Mouse (Mus musculus): ENCODE data around the gene Cfap97. TPM values are rescaled to one million over a fixed set of nuclear protein-coding genes. Genes with fewer than 3 reads are reported as not detected.
A peak's percentile ranks its signal among the peaks of the same experiment; 100 is the strongest.
"Not testable (repeated sequence)": the region's sequence is repeated elsewhere in the genome, so short reads cannot be mapped to it uniquely, and the experiment has no call there.

The Cfap97 gene
- 20.2 and 25.1 TPM in 2 replicates for polyA plus RNA-seq (2016; fragmentation: Nextera tagmentation; extraction: Ambion mirVana)

DNA sequence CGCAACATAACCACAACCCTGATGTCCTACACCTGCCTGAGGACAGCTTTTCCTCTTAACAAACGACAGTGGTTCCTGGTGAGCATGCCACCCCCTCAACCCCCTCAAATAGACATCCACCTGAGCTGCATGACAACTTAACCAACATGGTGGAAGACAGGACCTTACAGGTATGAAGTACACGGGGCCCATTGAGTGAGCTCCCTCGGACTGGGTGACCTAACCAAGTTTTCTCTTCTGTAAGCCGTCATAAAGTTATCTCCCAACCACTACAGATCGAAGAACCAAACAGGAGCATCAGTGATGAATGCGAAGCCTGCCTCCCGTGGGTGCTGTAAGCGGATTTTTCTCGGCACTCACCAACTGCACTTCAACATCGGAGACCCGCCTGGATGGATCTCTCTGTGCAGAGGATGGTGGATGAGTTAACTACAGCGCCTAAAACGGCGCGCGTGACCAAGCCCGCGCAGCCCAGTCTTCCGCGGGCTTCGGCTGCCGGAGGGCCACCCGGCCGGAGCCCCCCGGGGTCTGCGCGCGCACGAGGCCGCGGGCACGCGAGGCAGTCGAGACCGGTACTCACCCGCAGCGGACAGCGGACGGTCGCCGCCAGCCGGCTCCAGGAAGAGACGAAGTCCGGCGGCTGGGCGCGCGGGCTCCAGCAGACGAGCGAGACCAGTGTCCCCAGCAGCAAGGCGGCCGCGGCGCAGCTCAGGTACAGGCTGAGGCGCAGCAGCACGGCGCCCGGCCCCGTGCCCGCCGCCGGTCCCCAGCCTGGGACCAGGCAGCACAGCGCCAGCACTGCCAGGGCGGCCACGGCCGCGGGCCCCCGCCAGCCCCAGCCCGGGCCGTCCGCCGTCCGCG lies at the start of gene Cfap97:
Cfap97 (plus strand) TSS at position 570 of the 861 bp plus-strand sequence.
- H3K27ac ChIP-seq (replicated peaks): peak within 1 kb of the TSS; percentile 84
- H3K4me1 ChIP-seq: peaks cover 32% of the 10 kb centered on the region
- peak within 1 kb of the TSS; percentile 82 for H3K4me3 ChIP-seq
- DNase-seq (ENCODE audit: low spot score): peak; percentile 77
- H3K9me3 ChIP-seq: no peaks in the 10 kb centered on the region
- H3K36me3 ChIP-seq (replicated peaks): no peaks in the 10 kb centered on the region
- peaks cover 46% of the 10 kb centered on the region for H3K27me3 ChIP-seq (replicated peaks; ENCODE audit: low read depth, poor library complexity, severe bottlenecking)
- 3% methylated on average over 75 of the region's 75 CpGs for WGBS

DNA sequence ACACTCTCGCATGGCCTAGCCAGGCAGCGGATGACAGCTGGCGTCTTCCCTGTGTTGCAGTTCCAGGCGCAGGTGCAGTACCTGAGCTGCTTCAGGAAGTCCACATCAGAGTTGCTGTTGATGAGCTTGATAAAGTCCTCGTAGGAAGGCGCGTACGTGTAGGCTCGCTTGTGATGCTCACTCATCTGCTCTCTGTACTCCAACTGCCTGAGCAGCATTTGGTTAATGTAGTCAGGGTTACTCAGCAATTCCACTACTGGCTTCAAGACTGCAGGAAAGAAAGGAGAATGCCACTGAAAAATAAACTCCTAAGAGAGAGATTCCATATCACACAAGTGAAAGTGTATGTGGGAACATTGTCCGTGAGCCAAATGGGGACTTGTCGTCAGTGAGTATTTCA lies 48.1 kb upstream of the Cfap97 start:
- 95% methylated on average over 11 of the region's 11 CpGs for WGBS
- no peaks in the 10 kb centered on the region for H3K4me1 ChIP-seq
- DNase-seq (ENCODE audit: low spot score): no peak
- H3K4me3 ChIP-seq: no peak overlapping the region
- H3K27me3 ChIP-seq (replicated peaks; ENCODE audit: low read depth, poor library complexity, severe bottlenecking): no peaks in the 10 kb centered on the region
- H3K27ac ChIP-seq (replicated peaks): no peak overlapping the region
- peaks cover 11% of the 10 kb centered on the region; the same call in 1 of the 2 replicates for H3K9me3 ChIP-seq
- H3K36me3 ChIP-seq (replicated peaks): peaks cover 33% of the 10 kb centered on the region

DNA sequence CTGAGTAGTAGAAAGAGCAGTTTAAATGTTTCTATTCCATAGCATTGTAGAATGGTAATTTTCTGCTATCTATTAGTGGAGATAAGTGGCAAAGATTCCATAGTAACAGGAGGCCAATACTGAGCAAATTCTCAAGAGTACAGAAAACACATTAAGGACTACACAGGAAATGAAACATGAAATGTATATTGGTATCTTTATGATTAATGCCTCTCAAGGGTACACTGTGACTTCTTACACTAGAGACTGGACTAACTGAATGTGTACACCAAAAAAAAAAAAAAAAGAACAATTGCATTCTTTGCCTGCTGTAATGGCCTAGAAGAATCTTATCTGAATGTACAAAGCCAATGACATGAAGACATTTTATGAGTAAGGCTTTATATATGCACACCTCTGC lies 43.9 kb upstream of the Cfap97 start:
- no peak overlapping the region for H3K27ac ChIP-seq (replicated peaks)
- H3K4me1 ChIP-seq: no peaks in the 10 kb centered on the region
- H3K4me3 ChIP-seq: no peak overlapping the region
- no peaks in the 10 kb centered on the region for H3K27me3 ChIP-seq (replicated peaks; ENCODE audit: low read depth, poor library complexity, severe bottlenecking)
- H3K9me3 ChIP-seq: no peaks in the 10 kb centered on the region
- peaks cover 8% of the 10 kb centered on the region for H3K36me3 ChIP-seq (replicated peaks)
- DNase-seq (ENCODE audit: low spot score): no peak

DNA sequence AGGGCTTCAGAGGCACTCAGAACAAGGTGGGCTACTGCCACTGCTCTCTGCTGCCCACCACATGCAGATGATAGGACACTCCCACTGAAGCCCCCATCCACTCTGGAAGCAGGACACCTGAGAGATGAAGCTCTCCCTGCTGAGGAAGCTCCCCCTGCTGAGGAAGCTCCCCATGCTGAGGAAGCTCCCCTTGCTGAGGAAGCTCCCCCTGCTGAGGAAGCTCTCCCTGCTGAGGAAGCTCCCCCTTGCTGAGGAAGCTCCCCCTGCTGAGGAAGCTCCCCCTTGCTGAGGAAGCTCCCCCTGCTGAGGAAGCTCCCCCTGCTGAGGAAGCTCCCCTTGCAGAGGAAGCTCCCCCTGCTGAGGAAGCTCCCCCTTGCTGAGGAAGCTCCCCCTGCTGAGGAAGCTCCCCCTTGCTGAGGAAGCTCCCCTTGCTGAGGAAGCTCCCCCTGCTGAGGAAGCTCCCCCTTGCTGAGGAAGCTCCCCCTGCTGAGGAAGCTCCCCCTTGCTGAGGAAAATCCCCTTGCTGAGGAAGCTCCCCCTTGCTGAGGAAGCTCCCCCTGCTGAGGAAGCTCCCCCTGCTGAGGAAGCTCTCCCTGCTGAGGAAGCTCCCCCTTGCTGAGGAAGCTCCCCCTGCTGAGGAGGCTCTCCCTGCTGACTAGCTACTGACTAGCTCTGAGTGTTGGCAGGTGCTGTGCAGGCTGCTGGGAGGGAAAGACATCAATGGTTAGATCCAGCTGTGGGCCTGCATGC lies 38.0 kb upstream of the Cfap97 start:
- DNase-seq (ENCODE audit: low spot score); H3K9me3 ChIP-seq; H3K4me3 ChIP-seq; H3K27ac ChIP-seq (replicated peaks); H3K36me3 ChIP-seq (replicated peaks); H3K27me3 ChIP-seq (replicated peaks; ENCODE audit: low read depth, poor library complexity, severe bottlenecking); H3K4me1 ChIP-seq: not testable (repeated sequence)

DNA sequence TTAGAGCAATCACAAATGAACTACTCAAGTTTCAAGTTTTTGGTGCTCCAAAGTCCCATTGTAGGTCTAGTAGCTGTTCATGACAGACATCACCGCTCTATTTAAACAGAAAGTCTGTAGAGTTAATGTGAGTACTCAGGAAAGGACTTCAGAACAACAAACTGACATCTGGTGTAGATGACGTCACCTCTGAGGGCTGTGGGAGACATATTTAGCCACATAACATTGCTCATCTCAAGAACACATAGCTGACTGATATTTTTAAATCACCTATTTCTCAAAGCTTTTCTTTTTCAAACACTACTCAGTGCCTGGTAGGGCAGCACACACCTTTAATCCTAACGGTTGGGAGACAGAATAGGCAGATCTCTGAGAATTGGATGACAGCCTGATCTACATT lies 34.4 kb upstream of the Cfap97 start:
- Histone ChIP-seq H3K27me3 (replicated peaks; ENCODE audit: low read depth, poor library complexity, severe bottlenecking) (no peaks in the 10 kb centered on the region), H3K4me3 (no peak overlapping the region), H3K36me3 (replicated peaks) (peaks cover 6% of the 10 kb centered on the region; the same call in 1 of the 2 replicates), H3K4me1 (no peaks in the 10 kb centered on the region), H3K9me3 (no peaks in the 10 kb centered on the region), H3K27ac (replicated peaks) (no peak overlapping the region)
- no peak for DNase-seq (ENCODE audit: low spot score)
- WGBS: 89% methylated on average over 3 of the region's 3 CpGs

DNA sequence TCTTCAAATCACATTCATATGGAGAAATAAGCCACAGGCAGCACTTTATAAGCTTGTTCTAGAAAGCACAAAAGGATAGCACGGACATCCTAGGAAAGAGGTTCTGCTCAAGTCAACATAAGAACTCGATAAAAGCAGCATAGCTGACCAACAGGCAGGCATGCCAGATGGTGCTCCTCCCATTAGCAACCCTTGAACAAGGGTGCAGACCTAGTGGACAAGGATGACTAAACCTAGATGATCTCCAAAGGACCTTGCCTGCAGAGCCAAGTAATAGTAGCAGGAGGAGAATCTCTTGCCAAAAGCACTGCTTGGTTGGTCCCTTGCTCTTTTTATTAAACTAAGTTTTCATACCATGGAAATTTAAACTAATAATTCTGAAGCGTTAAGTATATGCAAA lies 32.4 kb upstream of the Cfap97 start:
- Histone ChIP-seq H3K4me1 (no peaks in the 10 kb centered on the region), H3K9me3 (no peaks in the 10 kb centered on the region), H3K4me3 (no peak overlapping the region), H3K27me3 (replicated peaks; ENCODE audit: low read depth, poor library complexity, severe bottlenecking) (no peaks in the 10 kb centered on the region), H3K27ac (replicated peaks) (no peak overlapping the region), H3K36me3 (replicated peaks) (peaks cover 6% of the 10 kb centered on the region; the same call in 1 of the 2 replicates)
- WGBS: 96% methylated on average over 3 of the region's 3 CpGs
- DNase-seq (ENCODE audit: low spot score): no peak

DNA sequence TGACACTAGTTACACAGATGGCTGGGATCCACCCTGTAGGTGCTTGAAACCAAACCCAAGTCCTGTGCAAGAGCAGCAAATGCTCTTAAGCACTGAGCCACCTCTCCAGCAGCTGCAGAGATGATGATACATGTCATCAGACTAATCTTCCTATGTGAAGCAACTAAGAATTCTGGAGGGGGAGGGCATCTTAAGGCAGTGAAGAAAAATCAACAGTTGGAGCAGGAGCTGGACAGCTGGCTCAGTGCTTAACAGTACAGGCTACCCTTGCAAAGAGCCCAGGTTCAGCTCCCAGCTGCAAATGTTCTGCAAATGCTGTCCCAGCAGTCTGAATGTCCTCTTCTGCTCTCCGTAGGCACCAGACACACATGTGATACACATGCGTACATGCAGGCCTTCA lies 29.1 kb upstream of the Cfap97 start:
- 97% methylated on average over 2 of the region's 2 CpGs for WGBS
- Histone ChIP-seq H3K4me3 (no peak overlapping the region), H3K27me3 (replicated peaks; ENCODE audit: low read depth, poor library complexity, severe bottlenecking) (no peaks in the 10 kb centered on the region), H3K27ac (replicated peaks) (no peak overlapping the region), H3K4me1 (no peaks in the 10 kb centered on the region), H3K36me3 (replicated peaks) (no peaks in the 10 kb centered on the region), H3K9me3 (no peaks in the 10 kb centered on the region)
- DNase-seq (ENCODE audit: low spot score): no peak

DNA sequence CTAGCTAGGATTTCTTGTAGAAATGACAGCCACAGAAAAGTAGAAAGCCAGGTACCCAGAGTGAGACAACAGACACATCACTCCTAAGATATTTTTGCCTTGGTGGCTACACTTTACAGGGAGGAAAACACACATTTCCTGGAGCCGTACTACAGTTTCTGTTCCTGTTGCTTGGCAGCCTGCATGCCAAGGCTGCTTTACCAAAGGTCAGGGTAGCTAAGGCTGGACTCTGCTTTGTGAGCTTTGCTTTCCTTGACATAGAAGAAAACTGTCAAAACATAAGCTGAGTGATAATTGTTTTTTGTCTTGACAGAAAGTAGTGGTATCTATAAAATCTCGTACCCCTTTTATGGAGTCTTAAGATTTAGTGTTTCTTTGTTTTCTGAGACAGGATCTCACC lies 21.1 kb upstream of the Cfap97 start:
- 90% methylated on average over 2 of the region's 2 CpGs for WGBS
- DNase-seq (ENCODE audit: low spot score): no peak
- no peaks in the 10 kb centered on the region for H3K27me3 ChIP-seq (replicated peaks; ENCODE audit: low read depth, poor library complexity, severe bottlenecking)
- no peak overlapping the region for H3K27ac ChIP-seq (replicated peaks)
- peaks cover 6% of the 10 kb centered on the region; the same call in 1 of the 2 replicates for H3K36me3 ChIP-seq (replicated peaks)
- H3K4me3 ChIP-seq: no peak overlapping the region
- no peaks in the 10 kb centered on the region for H3K4me1 ChIP-seq
- peaks cover 2% of the 10 kb centered on the region; the same call in 1 of the 2 replicates for H3K9me3 ChIP-seq

DNA sequence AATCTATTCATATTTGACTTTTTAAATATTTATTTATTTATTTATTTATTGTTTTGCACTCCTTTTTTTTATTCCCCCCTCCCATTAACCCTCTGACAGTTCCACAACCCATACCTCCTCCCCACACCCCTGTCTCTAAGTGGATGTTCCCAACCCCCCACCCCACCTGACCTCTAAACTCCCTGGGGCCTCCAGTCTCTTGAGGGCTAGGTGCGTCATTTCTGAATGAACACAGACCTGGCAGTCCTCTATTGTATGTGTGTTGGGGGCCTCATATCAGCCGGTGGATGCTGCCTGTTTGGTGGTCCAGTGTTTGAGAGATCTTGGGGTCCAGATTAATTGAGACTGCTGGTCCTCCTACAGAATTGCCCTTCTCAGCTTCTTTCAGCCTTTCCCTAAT lies 16.0 kb upstream of the Cfap97 start:
- not testable (repeated sequence) for H3K4me1 ChIP-seq; H3K27me3 ChIP-seq (replicated peaks; ENCODE audit: low read depth, poor library complexity, severe bottlenecking); H3K36me3 ChIP-seq (replicated peaks); DNase-seq (ENCODE audit: low spot score); H3K9me3 ChIP-seq; H3K4me3 ChIP-seq; H3K27ac ChIP-seq (replicated peaks)
- 93% methylated on average over 2 of the region's 2 CpGs for WGBS

DNA sequence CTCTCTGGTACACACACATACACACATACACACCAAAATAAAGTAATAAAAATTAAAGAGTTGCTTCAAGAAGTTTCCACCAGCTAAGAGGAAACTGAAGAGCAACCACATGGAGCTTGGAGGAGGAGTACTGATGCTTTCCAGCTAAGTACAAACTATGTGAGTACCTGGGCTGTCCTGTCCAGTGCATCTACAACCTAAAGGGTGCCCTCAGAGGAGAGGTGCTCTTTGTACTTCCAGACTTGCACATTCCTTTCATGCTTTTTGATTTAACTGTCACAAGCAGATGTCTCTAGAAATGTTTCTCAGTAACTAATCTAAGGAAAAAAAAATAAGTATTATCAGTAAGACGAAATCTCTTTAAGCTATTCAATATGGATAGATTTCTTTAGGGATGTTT lies 14.2 kb upstream of the Cfap97 start:
- H3K4me1 ChIP-seq: peaks cover 7% of the 10 kb centered on the region; the same call in 1 of the 2 replicates
- WGBS: 86% methylated on average over 1 of the region's 1 CpGs

DNA sequence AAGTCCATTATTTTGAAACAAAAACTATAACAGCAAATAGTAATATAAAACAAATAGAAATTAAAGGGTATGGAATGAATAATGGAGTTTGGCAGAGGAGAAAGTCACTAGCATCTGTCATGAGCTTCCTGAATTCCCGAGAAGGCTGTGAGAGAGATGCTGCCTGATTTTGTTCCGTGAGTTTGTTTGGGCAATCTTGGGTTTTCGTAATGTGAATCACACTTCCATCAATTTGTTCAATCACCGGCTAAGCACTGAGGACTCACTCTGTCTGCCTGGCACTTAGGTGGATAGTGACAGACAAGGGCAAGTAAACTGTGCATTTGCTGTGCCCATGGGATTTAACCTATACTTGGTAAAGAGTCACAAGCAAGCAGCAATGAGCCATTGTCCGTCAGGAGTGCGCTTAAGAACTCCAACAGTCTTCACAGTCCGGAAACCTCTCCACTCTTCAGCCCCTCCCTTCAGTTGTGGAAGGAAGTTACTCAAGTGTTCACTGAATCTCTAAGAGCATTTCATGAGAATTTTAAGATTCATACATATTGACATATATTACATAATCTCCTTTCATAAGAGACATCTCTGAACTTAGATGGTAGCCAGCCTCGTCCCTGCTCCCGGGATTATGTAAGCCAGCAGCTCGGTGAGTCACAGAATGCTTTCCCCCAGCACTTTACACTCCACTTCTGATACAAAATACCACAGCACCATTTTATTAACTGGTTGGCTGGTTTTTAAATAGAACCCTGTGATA lies 13.6 kb upstream of the Cfap97 start:
- H3K36me3 ChIP-seq (replicated peaks): peaks cover 6% of the 10 kb centered on the region; the same call in 1 of the 2 replicates
- H3K4me1 ChIP-seq: peaks cover 8% of the 10 kb centered on the region
- no peak overlapping the region for H3K27ac ChIP-seq (replicated peaks)
- no peak for DNase-seq (ENCODE audit: low spot score)
- H3K4me3 ChIP-seq: no peak overlapping the region
- H3K27me3 ChIP-seq (replicated peaks; ENCODE audit: low read depth, poor library complexity, severe bottlenecking): no peaks in the 10 kb centered on the region
- WGBS: 86% methylated on average over 10 of the region's 10 CpGs
- no peaks in the 10 kb centered on the region; the same call in 1 of the 2 replicates for H3K9me3 ChIP-seq

More for the DNA sequence above, 14.2 kb upstream of the Cfap97 start:
- peaks cover 6% of the 10 kb centered on the region; the same call in 1 of the 2 replicates for H3K36me3 ChIP-seq (replicated peaks)
- H3K9me3 ChIP-seq: peaks cover 2% of the 10 kb centered on the region; the same call in 1 of the 2 replicates
- no peak overlapping the region for H3K27ac ChIP-seq (replicated peaks)
- DNase-seq (ENCODE audit: low spot score): no peak
- H3K4me3 ChIP-seq: no peak overlapping the region
- no peaks in the 10 kb centered on the region for H3K27me3 ChIP-seq (replicated peaks; ENCODE audit: low read depth, poor library complexity, severe bottlenecking)

DNA sequence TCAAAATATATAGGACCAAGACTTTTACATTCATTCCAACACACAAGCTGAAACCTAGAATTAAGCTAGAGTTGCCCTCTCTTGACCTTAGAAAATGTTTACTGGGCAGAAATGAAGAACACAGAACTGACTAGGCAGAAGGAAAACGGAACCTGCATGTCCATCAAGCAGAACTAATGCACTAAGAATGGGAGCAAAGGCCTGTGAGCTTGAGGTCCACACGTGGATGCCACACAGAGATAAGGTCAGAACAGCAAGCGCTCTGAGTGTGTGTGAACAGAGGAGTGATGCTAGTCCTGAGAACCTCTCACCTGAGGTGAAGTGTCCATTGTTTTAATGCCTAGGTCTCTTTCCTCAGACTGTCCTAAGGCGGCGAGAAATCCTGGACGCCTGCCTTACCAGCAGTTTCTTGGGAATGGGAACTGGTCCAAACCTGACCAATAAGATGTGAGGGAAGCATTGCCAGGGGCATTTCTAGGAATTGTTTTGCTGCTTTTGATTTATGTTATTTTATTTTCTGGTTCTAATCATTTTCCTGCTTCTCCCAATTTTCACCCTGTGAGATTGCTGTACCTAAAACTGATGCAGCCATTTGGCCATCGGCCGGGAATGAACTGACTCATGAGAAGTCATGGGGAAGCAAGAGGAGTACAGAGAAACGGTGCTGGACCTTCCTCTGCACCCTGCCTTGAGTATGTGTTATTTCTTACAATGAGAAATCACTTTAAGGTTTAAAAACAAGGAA lies 11.0 kb upstream of the Cfap97 start:
- DNase-seq (ENCODE audit: low spot score): no peak
- Histone ChIP-seq H3K4me3 (no peak overlapping the region), H3K27me3 (replicated peaks; ENCODE audit: low read depth, poor library complexity, severe bottlenecking) (no peaks in the 10 kb centered on the region), H3K4me1 (peaks cover 19% of the 10 kb centered on the region), H3K9me3 (no peaks in the 10 kb centered on the region), H3K36me3 (replicated peaks) (no peaks in the 10 kb centered on the region), H3K27ac (replicated peaks) (no peak overlapping the region)
- WGBS: 82% methylated on average over 9 of the region's 9 CpGs
